Mouse (Mus musculus): ENCODE data around the gene Pim1.

GRCm38 (mm10) chr17:29502669-29503665 is 12.4 kb downstream of the Pim1 start:
- no peak for TF ChIP-seq EP300 (optimal IDR thresholded peaks at IDR 0.05)
- no peak for TF ChIP-seq CTCF (IDR thresholded peaks at IDR 0.05; ENCODE audit: low read depth)
